Mouse (Mus musculus) heart, adult 2 months (tissue): ENCODE measurements around the gene Anks1b.

Experiments
- CTCF ChIP-seq: fragments of 200-600 bp; IDR thresholded peaks from 2 replicates; pipeline ENCODE4 v1.8.1; 2022; ENCODE audit warnings: antibody characterized with exemption, mild to moderate bottlenecking, moderate library complexity
- EP300 ChIP-seq: fragments of 200-500 bp; IDR thresholded peaks from 2 replicates; pipeline ENCODE4 v1.6.1; 2011; ENCODE audit warnings: low read depth, low read length, control low read depth; ENCODE audit not compliant: insufficient read depth

DNA sequence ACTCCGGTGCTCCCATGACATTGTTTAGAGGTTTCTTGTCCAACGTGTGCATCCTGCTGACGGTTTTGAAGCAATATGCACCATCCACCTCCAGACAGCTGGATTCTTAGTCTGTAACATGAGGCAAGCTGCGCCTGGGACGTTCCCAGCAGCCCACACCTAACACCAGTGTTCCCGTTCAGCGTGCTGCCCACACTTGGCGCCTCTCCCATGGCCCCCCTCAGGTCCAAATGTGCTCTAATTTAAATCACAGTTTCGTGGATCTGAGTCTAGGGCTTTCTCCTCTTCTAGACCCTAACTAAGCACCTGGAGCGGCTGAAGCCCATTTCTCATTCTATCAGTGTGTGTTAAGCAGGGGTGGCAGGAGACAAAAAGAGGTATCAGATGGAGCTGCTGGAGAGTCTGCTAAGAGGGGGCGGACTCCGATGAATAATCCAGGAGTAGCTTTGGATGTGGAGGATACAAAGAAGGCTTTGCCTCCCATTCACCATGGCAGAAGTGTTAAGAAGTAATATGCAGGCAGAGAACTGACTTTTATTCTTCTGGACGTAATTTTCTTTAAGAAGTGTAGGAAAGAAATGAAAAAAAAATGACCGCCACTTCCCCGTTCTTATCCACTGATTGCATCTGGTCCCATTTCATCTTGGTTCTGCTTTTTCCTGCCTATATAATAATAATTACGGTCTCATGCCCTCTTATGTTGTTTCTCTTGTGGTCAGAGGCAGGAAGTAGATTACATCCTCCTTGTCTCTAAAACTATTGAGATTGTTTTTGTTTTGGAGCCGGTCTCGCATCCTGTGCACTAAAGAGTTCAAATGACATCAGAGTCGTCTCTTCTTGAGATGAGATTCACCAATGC, 986.6 kb downstream of the Anks1b start:
- TF ChIP-seq EP300 (no peak), CTCF (no peak)
